Mouse (Mus musculus) neural tube, embryonic 13.5 days (tissue): ENCODE data around the gene Rcc1l. TPM values are rescaled to one million over a fixed set of nuclear protein-coding genes. Genes with fewer than 3 reads are reported as not detected.

Experiments used
- ATAC-seq: fragments of 200-750 bp; cut with Nextera tagmentation; 2 replicates; pipeline ENCODE4 v1.8.0; 2017; ENCODE audit warnings: low read depth, mild to moderate bottlenecking, moderate TSS enrichment, moderate library complexity
- H3K27ac ChIP-seq: fragments of 300-500 bp; sonication (generic); replicated peaks from 2 replicates; pipeline ENCODE4 v1.5.1; 2015; ENCODE audit warnings: moderate library complexity, mild to moderate bottlenecking, inconsistent platforms
- H3K27me3 ChIP-seq: fragments of 300-500 bp; sonication (generic); 2 replicates; pipeline ENCODE4 v1.6.1; 2015; ENCODE audit warnings: mild to moderate bottlenecking, inconsistent platforms
- H3K36me3 ChIP-seq: fragments of 300-500 bp; sonication (generic); 2 replicates; pipeline ENCODE4 v1.6.1; 2015; ENCODE audit warnings: mild to moderate bottlenecking, inconsistent platforms
- H3K4me1 ChIP-seq: fragments of 300-500 bp; sonication (generic); replicated peaks from 2 replicates; pipeline ENCODE4 v1.6.1; 2015; ENCODE audit warnings: inconsistent platforms
- H3K4me2 ChIP-seq: fragments of 300-500 bp; sonication (generic); 2 replicates; pipeline ENCODE4 v1.6.1; 2015; ENCODE audit warnings: inconsistent platforms, mild to moderate bottlenecking, moderate library complexity
- H3K4me3 ChIP-seq: fragments of 300-500 bp; sonication (generic); 2 replicates; pipeline ENCODE4 v1.5.1; 2015; ENCODE audit warnings: mild to moderate bottlenecking, inconsistent platforms
- H3K9ac ChIP-seq: fragments of 300-500 bp; sonication (generic); 2 replicates; pipeline ENCODE4 v1.6.1; 2015; ENCODE audit warnings: moderate library complexity, mild to moderate bottlenecking, inconsistent platforms
- H3K9me3 ChIP-seq: fragments of 300-500 bp; sonication (generic); 2 replicates; pipeline ENCODE4 v1.6.1; 2016; ENCODE audit warnings: inconsistent platforms
- WGBS: fragments of 180-500 bp; shearing (Covaris S2); methylation state at CpG from one replicate; pipeline ENCODE4 v1.1.7; 2015; 5-methylcytosine and 5-hydroxymethylcytosine counted together
- polyA plus RNA-seq: library from polyadenylated mRNA; unstranded; fragments of >200 nt; fragmentation: Nextera tagmentation; extraction: Ambion mirVana; gene quantifications from 2 replicates; pipeline ENCODE4 v1.2.1, GENCODE M21; 2015

Gene Rcc1l
- 14.9 and 16.6 TPM in 2 replicates for polyA plus RNA-seq

- peak within 1 kb of the TSS; percentile 76 for H3K27ac ChIP-seq
- ATAC-seq: peak; percentile 91
- peak within 1 kb of the TSS; percentile 84 for H3K4me2 ChIP-seq
- H3K9ac ChIP-seq: peak within 1 kb of the TSS; percentile 71
- peaks cover 15% of the 10 kb centered on the region for H3K4me1 ChIP-seq
- under 1% methylated on average over 72 of the region's 72 CpGs for WGBS
- no peaks in the 10 kb centered on the region for H3K9me3 ChIP-seq
- H3K4me3 ChIP-seq: peak within 1 kb of the TSS; percentile 95
- no peaks in the 10 kb centered on the region for H3K27me3 ChIP-seq
- H3K36me3 ChIP-seq: peaks cover 9% of the 10 kb centered on the region; the same call in 1 of the 2 replicates
Measured at GRCm38 (mm10) chr5:134176169-134176881, at the start of gene Rcc1l. Gene Rcc1l (minus strand): TSS chr5:134176774.

GRCm38 (mm10) chr5:134225110-134225901 is 48.7 kb upstream of the Rcc1l start:
- Histone ChIP-seq H3K27ac (no peak overlapping the region), H3K4me1 (peaks cover 17% of the 10 kb centered on the region), H3K4me2 (no peak overlapping the region), H3K27me3 (peaks cover 21% of the 10 kb centered on the region), H3K4me3 (no peak overlapping the region), H3K9me3 (no peaks in the 10 kb centered on the region), H3K36me3 (no peaks in the 10 kb centered on the region), H3K9ac (no peak overlapping the region)
- no peak for ATAC-seq
- WGBS: 80% methylated on average over 30 of the region's 30 CpGs

GRCm38 (mm10) chr5:134221708-134222150 is 45.2 kb upstream of the Rcc1l start:
- Histone ChIP-seq H3K4me2 (peak overlapping the region; percentile 61), H3K9me3 (no peaks in the 10 kb centered on the region), H3K27ac (no peak overlapping the region), H3K36me3 (peaks cover 11% of the 10 kb centered on the region), H3K27me3 (peaks cover 21% of the 10 kb centered on the region), H3K4me1 (peaks cover 17% of the 10 kb centered on the region), H3K4me3 (peak overlapping the region; percentile 31), H3K9ac (peak overlapping the region; percentile 68)
- WGBS: 2% methylated on average over 36 of the region's 36 CpGs
- no peak for ATAC-seq

- Histone ChIP-seq H3K36me3 (peaks cover 15% of the 10 kb centered on the region), H3K9ac (peak overlapping the region; percentile 68; the same call in 1 of the 2 replicates), H3K27ac (no peak overlapping the region), H3K4me2 (peak overlapping the region; percentile 61), H3K27me3 (peaks cover 21% of the 10 kb centered on the region), H3K4me3 (peak overlapping the region; percentile 31), H3K9me3 (no peaks in the 10 kb centered on the region), H3K4me1 (peaks cover 14% of the 10 kb centered on the region)
- no peak for ATAC-seq
- WGBS: 52% methylated on average over 4 of the region's 4 CpGs
Measured at GRCm38 (mm10) chr5:134221278-134221677, 44.7 kb upstream of the Rcc1l start.

- Histone ChIP-seq H3K27me3 (peaks cover 20% of the 10 kb centered on the region), H3K27ac (no peak overlapping the region), H3K4me1 (peaks cover 20% of the 10 kb centered on the region), H3K9me3 (no peaks in the 10 kb centered on the region), H3K36me3 (peaks cover 38% of the 10 kb centered on the region), H3K4me3 (no peak overlapping the region), H3K9ac (no peak overlapping the region), H3K4me2 (no peak overlapping the region)
- WGBS: 94% methylated on average over 7 of the region's 7 CpGs
- ATAC-seq: no peak
Measured at GRCm38 (mm10) chr5:134217900-134218299, 41.3 kb upstream of the Rcc1l start.

GRCm38 (mm10) chr5:134214021-134214806 is 37.6 kb upstream of the Rcc1l start:
- Histone ChIP-seq H3K4me1 (peaks cover 11% of the 10 kb centered on the region), H3K9me3 (no peaks in the 10 kb centered on the region), H3K9ac (no peak overlapping the region), H3K36me3 (peaks cover 50% of the 10 kb centered on the region), H3K4me2 (no peak overlapping the region), H3K27ac (no peak overlapping the region), H3K4me3 (no peak overlapping the region), H3K27me3 (no peaks in the 10 kb centered on the region)
- 63% methylated on average over 12 of the region's 12 CpGs for WGBS
- ATAC-seq: no peak

- WGBS: 72% methylated on average over 11 of the region's 11 CpGs
- H3K4me2 ChIP-seq: no peak overlapping the region
- H3K27ac ChIP-seq: no peak overlapping the region
- no peak overlapping the region for H3K4me3 ChIP-seq
- H3K9ac ChIP-seq: no peak overlapping the region
- H3K27me3 ChIP-seq: no peaks in the 10 kb centered on the region
- H3K9me3 ChIP-seq: no peaks in the 10 kb centered on the region
- peaks cover 39% of the 10 kb centered on the region for H3K36me3 ChIP-seq
- no peak for ATAC-seq
- H3K4me1 ChIP-seq: peaks cover 6% of the 10 kb centered on the region
Measured at GRCm38 (mm10) chr5:134209931-134210554, 33.5 kb upstream of the Rcc1l start.

GRCm38 (mm10) chr5:134206721-134207120 is 30.1 kb upstream of the Rcc1l start:
- Histone ChIP-seq H3K4me1 (no peaks in the 10 kb centered on the region), H3K4me3 (no peak overlapping the region), H3K4me2 (no peak overlapping the region), H3K9me3 (no peaks in the 10 kb centered on the region), H3K9ac (no peak overlapping the region), H3K27me3 (no peaks in the 10 kb centered on the region), H3K36me3 (peaks cover 45% of the 10 kb centered on the region), H3K27ac (no peak overlapping the region)
- 82% methylated on average over 10 of the region's 10 CpGs for WGBS
- ATAC-seq: no peak

GRCm38 (mm10) chr5:134193664-134194063 is 17.1 kb upstream of the Rcc1l start:
- H3K4me2 ChIP-seq: no peak overlapping the region
- no peak overlapping the region for H3K9ac ChIP-seq
- no peaks in the 10 kb centered on the region for H3K27me3 ChIP-seq
- H3K4me3 ChIP-seq: no peak overlapping the region
- no peak for ATAC-seq
- H3K27ac ChIP-seq: no peak overlapping the region
- H3K4me1 ChIP-seq: no peaks in the 10 kb centered on the region
- 90% methylated on average over 8 of the region's 8 CpGs for WGBS
- H3K36me3 ChIP-seq: peaks cover 36% of the 10 kb centered on the region
- no peaks in the 10 kb centered on the region for H3K9me3 ChIP-seq

- Histone ChIP-seq H3K4me3 (no peak overlapping the region), H3K27ac (no peak overlapping the region), H3K4me2 (no peak overlapping the region), H3K9ac (0 out of 2 replicates have a peak overlapping the region, but pooled peaks have one; percentile 14), H3K9me3 (no peaks in the 10 kb centered on the region), H3K4me1 (peaks cover 2% of the 10 kb centered on the region), H3K36me3 (peaks cover 6% of the 10 kb centered on the region; the same call in 1 of the 2 replicates), H3K27me3 (no peaks in the 10 kb centered on the region)
- WGBS: 50% methylated on average over 7 of the region's 7 CpGs
- ATAC-seq: no peak
Measured at GRCm38 (mm10) chr5:134188571-134188970, 12.0 kb upstream of the Rcc1l start.

- Histone ChIP-seq H3K4me3 (no peak overlapping the region), H3K4me1 (peaks cover 16% of the 10 kb centered on the region), H3K36me3 (no peaks in the 10 kb centered on the region), H3K9ac (no peak overlapping the region), H3K9me3 (no peaks in the 10 kb centered on the region), H3K27ac (no peak overlapping the region), H3K27me3 (no peaks in the 10 kb centered on the region), H3K4me2 (no peak overlapping the region)
- no peak for ATAC-seq
- 80% methylated on average over 4 of the region's 4 CpGs for WGBS
Measured at GRCm38 (mm10) chr5:134186961-134187731, 10.6 kb upstream of the Rcc1l start.
